Comparison of ENCODE assay signal across 16 mouse cellular contexts in the genomic region with DNA sequence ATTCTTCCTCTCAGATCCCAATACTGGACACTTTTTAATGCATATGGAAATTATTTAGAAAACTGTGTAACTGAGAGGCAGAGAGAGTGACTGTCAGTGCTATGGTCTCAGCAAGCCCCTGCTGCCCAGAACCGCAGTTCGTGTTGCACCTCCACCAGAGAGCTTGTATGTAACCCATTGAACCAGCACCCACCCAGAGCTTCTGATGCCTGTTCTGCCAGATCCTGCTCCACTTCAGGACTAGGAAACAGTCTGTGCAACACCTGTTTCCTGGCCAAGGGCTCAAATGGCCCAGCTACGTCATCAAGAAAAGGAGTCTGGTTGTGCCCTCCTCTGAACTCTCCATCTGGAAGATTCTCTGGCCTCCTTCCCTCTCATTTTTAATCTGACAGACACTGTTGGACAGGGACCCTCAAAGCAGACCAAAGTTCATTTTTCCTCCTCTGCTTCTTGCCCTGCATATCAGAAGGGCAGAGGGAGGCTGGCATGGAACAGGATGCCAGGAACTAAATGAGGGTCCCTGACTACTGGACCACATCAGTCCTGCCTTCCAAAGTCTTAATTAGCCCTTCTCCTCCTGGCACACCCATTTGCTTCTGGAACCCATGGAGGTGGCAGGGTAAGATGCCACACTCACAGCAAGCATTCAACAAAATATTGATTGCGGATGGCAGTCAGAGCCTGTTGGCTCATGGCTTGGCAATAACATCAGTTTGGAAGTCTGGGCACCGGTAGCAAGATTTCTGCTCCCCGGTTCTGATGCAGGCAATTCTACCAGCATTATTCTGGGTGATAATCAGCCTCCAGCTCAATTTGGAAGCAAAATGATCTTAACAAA. TPM values are rescaled to one million over a fixed set of nuclear protein-coding genes. Genes with fewer than 3 reads are reported as not detected.
A peak's percentile ranks its signal among the peaks of the same experiment; 100 is the strongest.
DNase-seq lines count a peak whose midpoint lies in the region; ATAC-seq lines count a peak whose summit lies in the region.
"Had no signal": no experiment of that assay in that cellular context is flagged by ENCODE, and none has a peak within 500 bp of the region (broad histone marks: within the 10 kb centered on the region; RNA-seq: fewer than 3 reads in every experiment).

No protein-coding gene starts in this region.

- 0 out of 2 replicates have a peak, but pooled peaks cover 4% of the 10 kb centered on the region for H3K9me3 ChIP-seq in hindbrain, embryonic 14.5 days (ENCODE audit: control insufficient read depth, low read length)
- no peaks in the 10 kb centered on the region for H3K9me3 ChIP-seq in hindbrain, embryonic 10.5 days
- H3K9me3 ChIP-seq: embryonic facial prominence, embryonic 10.5 days; limb, embryonic 10.5 days had no signal

- no peak overlapping the region for H3K4me3 ChIP-seq in hindbrain, embryonic 14.5 days (replicated peaks; ENCODE audit: low read length)
- no peak overlapping the region for H3K4me3 ChIP-seq in hindbrain, embryonic 10.5 days
- H3K4me3 ChIP-seq: embryonic facial prominence, embryonic 10.5 days; erythroblast, embryonic 14.5 days; limb, embryonic 10.5 days; megakaryocyte, embryonic 14.5 days had no signal

- no peak overlapping the region for H3K27ac ChIP-seq in hindbrain, embryonic 14.5 days
- no peak overlapping the region for H3K27ac ChIP-seq in hindbrain, embryonic 10.5 days
- H3K27ac ChIP-seq: embryonic facial prominence, embryonic 10.5 days; limb, embryonic 10.5 days; liver, embryonic 14.5 days had no signal

- H3K36me3 ChIP-seq in hindbrain, embryonic 14.5 days (replicated peaks; ENCODE audit: control insufficient read depth, insufficient read depth), result no peaks in the 10 kb centered on the region
- no peaks in the 10 kb centered on the region for H3K36me3 ChIP-seq in hindbrain, embryonic 10.5 days
- H3K36me3 ChIP-seq: embryonic facial prominence, embryonic 10.5 days; limb, embryonic 10.5 days had no signal

- peak; percentile 27; the same call in 1 of the 2 replicates for ATAC-seq in hindbrain, embryonic 14.5 days (ENCODE audit: low FRiP score)
- ATAC-seq: lung, postnatal 0 days had no signal

- no peaks in the 10 kb centered on the region for H3K4me1 ChIP-seq in hindbrain, embryonic 14.5 days (replicated peaks; ENCODE audit: control insufficient read depth, insufficient read depth, low read length)
- no peaks in the 10 kb centered on the region for H3K4me1 ChIP-seq in hindbrain, embryonic 10.5 days (replicated peaks)
- H3K4me1 ChIP-seq: limb, embryonic 10.5 days; megakaryocyte, embryonic 14.5 days had no signal

- no peak overlapping the region for H3K9ac ChIP-seq in hindbrain, embryonic 14.5 days
- H3K9ac ChIP-seq: liver, embryonic 14.5 days had no signal

- 89% methylated on average over 6 of the region's 6 CpGs for whole genome bisulfite sequencing in hindbrain, embryonic 14.5 days
- 91% methylated on average over 6 of the region's 6 CpGs for WGBS in hindbrain, embryonic 10.5 days

- H3K27me3 ChIP-seq in hindbrain, embryonic 14.5 days (ENCODE audit: control insufficient read depth, insufficient read depth, low read length), result no peaks in the 10 kb centered on the region
- no peaks in the 10 kb centered on the region for H3K27me3 ChIP-seq in hindbrain, embryonic 10.5 days (ENCODE audit: insufficient read depth, poor library complexity, severe bottlenecking)
- H3K27me3 ChIP-seq: megakaryocyte, embryonic 14.5 days had no signal

- H3K4me2 ChIP-seq in hindbrain, embryonic 14.5 days (replicated peaks), result no peak overlapping the region

- DNase-seq in hindbrain, embryonic 14.5 days (ENCODE audit: low spot score), result no peak
- no peak for DNase-seq in hindbrain, embryonic 10.5 days (ENCODE audit: low spot score)
- DNase-seq in layer of hippocampus, adult 11-12 months (ENCODE audit: low spot score), result peak; percentile 6
- no peak for DNase-seq in layer of hippocampus, adult 9-10 months (ENCODE audit: low spot score)
- peak; percentile 1 for DNase-seq in cerebellum, adult 8-10 months
- peak; percentile 9 for DNase-seq in kidney, postnatal 14 days
- DNase-seq in spleen, postnatal 10 days (ENCODE audit: low spot score in 2 of 2), result no peak
- DNase-seq in yolk sac, embryonic 10.5 days (ENCODE audit: low spot score), result no peak
- DNase-seq: thymus, adult 2 months had no signal

RNA-seq across cellular contexts. Expression of a gene that starts 29.0 kb away (rescaled TPM):
- 8.5 and 12.6 TPM in 2 replicates for polyA plus RNA-seq in hindbrain, embryonic 14.5 days (2014; fragmentation: Nextera tagmentation; extraction: Ambion mirVana)
- 2.7 and 4.4 TPM in 2 replicates for polyA plus RNA-seq in hindbrain, embryonic 10.5 days (2016; fragmentation: Nextera tagmentation; extraction: Ambion mirVana)
- polyA plus RNA-seq: C2C12; erythroblast, embryonic 14.5 days had no signal

Comparison
In these comparisons a context has a peak if more than half of its experiments do, and no peak if none do; other contexts are left out.
1. DNase-seq: peak in layer of hippocampus, adult 11-12 months (single experiment), cerebellum, adult 8-10 months (single experiment) and kidney, postnatal 14 days (single experiment); none in hindbrain, embryonic 14.5 days (single experiment), hindbrain, embryonic 10.5 days (single experiment), layer of hippocampus, adult 9-10 months (single experiment), spleen, postnatal 10 days (0 of 2) and yolk sac, embryonic 10.5 days (single experiment).